Mouse (Mus musculus) granulocyte monocyte progenitor cell, adult 5-6 weeks (primary cell): ENCODE measurements at regions not wholly inside any gene's neighbourhood (a gene's known extent, or its start where the extent isn't known, plus 50 kb on each side); places are given as distances from the start of the nearest gene placed in this dataset.

Experiments used
- ATAC-seq: replicated peaks from 2 replicates; pipeline ENCODE4 v1.8.0; 2016; ENCODE audit warnings: mild to moderate bottlenecking, moderate TSS enrichment, inconsistent platforms; ENCODE audit not compliant: poor library complexity, severe bottlenecking

DNA sequence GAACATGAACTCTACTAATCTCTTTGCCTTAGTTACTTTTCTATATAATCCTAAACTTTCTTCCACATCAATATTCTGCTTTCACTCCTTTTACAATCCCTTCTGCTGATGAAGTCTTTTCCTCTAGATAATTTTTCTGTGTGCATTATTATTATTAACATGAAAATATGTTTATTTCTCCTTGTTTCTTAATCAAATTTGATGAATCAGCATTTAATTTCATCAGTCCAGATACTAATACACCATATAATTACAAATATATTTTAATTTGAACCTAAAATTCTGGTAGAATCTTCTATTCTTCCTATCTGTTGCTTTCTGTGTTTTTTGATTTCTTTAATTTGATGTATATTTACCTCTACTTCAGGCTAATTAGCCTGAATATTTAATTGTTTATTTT, 365.5 kb downstream of the Dcdc2c start:
- no peak for ATAC-seq

DNA sequence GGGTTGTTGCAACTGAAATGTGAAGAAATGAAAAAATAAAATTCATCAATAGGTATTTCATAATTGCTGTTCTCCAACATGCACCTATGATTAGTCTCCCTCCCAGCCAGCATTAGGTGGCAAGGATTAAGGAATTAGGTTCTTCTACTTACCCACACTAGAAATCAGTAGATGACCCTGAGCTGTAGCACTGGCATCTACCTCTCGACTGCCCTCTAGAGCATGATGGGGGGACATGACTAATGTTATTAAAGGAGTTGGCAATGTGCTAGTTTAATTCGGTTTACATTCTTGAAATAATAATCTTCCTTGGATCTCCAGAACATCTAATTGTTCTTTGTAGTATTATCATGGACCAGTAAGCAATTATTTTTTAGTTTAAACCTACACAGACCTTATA, 370.9 kb downstream of the Dcdc2c start:
- ATAC-seq = no peak

DNA sequence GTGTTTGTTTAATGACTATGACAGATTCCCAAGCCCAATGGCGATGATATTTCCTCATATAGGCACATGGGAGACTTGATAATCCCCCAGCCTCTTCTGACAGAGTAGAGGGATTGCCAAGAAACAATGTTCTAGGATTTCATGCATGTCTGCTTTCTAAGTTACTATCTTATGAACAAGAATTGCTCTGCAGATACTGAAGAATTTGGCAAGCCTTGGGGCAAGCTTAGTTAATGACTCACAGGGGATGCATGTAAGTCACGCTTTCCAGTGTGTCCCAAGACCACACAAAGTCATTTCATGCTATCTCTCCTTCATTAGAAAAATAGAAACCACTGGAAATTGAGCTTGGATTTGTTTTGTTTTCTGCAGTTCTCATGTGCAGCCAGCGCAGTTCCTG, 376.2 kb downstream of the Dcdc2c start:
- ATAC-seq = no peak

DNA sequence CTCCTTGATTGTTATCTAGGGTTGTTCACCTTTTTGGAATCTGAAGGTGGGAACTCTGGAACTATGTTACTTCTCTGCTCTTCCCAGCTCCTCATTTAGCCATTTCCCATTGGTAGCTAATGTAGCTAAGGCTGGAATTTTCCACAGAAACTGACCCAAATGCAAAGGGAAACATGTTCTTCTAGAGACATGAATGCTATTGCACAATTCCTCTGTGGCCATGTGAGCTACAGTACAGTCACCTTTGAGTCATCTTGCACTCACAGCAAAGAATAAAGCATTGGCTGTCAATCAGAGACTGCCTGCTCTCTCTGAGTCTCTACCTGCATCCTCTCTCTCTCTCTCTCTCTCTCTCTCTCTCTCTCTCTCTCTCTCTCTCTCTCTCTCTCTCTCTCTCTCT, 378.1 kb downstream of the Dcdc2c start:
- no peak for ATAC-seq

DNA sequence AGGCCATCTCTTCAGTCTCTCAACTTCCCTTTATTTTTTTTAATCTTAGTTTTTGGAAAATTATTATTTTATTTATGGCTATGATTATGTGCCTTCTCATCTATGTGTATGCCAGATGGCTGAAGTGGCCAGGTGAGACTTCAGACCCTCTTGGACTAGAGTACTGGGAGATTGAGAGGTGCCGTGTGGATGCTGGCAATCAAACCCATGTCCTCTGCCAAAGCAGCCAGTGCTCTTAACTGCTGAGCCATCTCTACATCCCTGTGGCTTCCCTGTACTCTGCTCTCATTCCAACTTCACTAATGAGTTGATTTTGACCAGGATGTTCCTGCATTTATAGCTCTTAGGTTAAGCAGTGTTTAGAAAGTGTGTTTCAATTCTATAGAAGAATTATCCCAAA, 393.4 kb downstream of the Dcdc2c start:
- ATAC-seq = no peak

DNA sequence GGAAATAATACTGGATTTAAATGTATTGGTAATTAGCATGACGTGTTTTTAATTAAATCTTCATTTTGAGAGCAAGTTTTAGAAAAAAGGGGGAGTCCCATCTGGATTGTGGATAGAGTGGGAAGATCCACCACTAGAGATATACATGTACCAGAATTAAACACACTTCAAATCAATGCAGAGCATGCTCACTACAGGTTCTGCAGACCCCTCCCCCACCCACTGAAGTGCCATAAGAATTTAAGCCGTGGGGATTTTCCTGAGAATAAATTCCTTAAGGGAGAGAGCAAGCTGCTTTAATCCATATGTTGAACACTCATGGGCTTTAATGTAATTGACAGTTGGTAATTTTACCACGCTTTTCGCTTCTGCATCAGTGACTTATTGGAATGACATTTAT, 401.4 kb downstream of the Dcdc2c start:
- no peak for ATAC-seq

DNA sequence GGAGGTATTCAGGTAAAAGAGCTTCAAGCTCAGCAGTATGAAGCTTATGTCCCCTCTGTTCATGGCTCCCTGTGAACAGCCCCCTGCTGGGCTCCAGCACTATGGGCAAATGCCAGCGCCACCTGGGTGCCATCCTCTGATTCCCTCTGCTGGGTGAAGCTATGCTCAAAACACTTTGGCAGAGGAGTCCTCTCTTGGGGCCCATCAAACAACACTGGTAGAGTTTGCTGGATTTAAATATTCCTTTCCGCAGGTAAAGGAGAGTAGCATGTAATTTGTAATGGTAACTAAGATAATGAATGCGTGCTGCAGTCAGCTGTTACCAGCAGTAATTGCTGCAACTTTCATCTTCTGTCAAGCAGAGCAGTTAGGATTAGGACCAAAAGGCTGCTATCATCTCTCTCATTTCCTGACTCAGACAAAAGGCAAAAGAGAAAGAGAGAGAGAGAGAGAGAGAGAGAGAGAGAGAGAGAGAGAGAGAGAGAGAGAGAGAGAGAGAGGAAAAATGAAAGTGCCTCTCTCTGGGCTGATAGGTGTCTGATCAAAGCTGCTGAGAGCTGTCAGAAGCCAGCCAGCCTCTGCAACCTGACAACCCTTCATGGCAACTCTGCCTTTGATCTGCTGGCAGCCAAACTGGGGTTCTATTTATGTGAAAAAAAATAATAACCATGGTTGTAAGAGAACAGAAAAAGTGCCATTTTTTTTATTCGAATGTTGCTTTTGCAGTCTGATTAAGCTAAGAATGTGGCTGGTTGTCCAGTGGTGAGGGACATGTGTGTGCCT, 416.2 kb downstream of the Dcdc2c start:
- ATAC-seq = no peak

DNA sequence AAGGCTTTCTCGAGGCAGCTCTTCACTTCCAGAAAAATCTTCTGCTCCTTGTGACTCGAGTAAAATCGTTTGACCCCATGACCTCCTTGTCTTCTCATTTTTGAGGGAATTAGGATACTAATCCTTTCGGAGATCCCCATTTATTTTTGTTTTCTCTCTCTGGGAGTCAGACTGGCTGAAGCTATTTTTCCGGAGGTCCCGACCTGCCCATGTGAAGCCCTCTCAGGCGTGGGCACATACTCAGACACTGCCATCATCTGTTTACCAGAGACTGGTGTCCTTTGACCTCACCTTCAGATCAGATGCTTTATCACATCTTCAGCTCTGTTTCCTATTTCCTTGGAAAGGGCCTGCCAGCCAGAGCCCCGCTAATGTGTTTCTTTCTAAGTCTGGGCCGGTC, 429.4 kb downstream of the Dcdc2c start:
- no peak for ATAC-seq

DNA sequence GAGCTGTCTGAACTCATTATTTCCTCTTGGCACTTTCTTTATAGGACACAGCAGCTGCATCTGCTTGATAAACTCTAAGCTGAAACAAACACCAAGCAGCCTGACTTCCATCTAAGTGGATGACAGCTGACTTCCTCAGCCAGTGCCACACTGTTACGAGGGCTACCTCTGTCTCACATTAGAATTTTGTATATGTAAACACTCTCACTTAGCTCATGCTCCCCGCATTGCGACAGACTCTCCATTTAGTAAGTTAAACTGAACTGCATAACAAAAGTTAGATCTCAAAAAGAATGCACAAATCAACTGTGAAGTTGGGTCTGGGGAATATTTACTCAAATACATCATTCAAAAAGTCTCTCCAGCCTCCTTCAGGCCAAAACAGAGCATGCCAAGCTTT, 432.1 kb downstream of the Dcdc2c start:
- no peak for ATAC-seq

DNA sequence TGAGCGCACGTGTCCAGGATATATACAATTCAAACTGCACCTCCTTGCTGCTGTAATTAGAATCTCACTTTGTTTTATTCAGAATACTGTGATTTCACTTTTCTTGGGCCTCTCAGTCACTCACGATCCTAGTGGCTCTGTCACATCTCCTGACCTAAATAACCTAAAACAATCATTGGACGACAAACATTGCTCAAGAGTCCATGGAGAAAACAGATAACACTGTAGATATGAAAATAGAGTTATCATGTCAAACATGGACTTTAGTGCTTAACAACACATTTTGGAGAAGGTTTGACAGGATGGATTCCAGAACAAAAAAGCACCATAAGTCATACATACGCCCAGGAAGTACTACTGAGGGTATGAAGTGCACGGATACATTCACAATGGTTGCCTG, 461.5 kb downstream of the Dcdc2c start:
- no peak for ATAC-seq

DNA sequence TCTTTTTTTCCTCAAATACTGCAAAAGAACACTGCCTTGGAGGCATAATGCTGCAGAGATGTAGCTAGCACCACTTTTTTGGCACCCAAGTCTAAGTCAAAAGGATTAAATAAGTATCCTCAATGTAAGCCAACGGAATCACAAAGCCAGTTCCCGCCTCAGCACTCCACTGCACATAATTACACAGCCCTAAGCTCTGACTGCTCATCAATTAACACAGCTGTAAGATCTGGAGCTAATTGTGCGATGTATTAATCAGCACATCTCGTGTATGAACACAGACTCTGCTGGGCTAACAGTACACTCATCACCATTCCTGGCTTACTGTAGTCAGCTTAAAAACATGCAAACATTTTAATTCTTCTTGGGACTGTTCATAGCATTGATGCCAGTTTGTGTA, 466.7 kb downstream of the Dcdc2c start:
- no peak for ATAC-seq

DNA sequence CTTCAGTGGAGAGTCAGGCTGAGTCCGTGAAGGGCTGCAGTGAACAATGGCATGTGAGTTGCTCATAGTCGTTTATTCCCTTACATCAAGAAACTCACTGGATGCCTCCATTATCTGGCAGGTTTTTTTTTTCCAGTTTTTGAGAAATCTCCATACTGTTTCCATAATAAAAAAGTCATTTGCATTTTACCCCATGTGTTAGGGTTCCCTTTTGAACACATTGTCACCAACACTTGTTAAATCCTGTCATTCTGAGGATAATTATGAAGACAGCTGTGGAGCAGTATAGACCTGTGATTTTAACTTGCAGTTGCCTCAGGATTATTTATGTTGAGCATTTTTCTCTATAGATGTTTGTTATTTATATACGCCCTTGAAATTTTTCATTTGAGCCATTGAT, 475.6 kb downstream of the Dcdc2c start:
- no peak for ATAC-seq

DNA sequence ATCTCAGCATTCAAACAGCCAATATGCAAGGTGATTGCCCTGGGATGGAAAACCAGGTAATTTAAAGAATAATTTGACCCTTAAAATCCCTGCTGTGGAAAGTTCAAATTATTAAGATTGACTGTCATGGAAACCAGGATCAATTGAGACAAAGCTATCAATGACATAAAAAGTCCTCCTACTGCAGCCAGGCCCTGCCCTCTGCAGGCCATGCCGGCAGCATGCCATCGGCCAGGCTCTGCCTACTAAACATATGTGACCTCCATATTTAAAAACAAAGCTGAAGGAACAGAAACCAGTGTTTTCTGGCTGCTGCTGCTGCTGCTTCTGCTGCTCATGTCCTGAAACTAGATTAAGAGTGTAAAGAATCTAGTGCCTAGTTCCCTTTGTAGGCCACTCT, 483.6 kb downstream of the Dcdc2c start:
- no peak for ATAC-seq

DNA sequence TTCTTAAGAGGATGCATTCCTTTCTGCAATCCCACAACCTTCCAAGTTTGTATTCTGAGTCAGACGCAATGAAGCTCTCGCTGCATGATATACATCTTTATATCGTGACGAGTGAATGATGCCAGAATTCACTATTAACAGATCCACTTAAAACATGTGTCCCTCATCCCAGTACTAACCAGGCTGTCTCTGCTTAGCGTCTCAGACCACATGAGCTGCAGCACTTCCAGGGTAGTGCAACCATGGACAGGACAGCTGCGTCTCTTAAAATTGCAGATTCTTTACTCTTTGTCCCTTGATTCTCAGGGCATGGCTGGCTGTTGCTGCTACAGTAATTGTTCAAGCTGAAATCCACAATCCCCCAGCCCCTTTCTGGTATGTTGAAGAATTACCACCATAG, 491.9 kb downstream of the Dcdc2c start:
- ATAC-seq = no peak

DNA sequence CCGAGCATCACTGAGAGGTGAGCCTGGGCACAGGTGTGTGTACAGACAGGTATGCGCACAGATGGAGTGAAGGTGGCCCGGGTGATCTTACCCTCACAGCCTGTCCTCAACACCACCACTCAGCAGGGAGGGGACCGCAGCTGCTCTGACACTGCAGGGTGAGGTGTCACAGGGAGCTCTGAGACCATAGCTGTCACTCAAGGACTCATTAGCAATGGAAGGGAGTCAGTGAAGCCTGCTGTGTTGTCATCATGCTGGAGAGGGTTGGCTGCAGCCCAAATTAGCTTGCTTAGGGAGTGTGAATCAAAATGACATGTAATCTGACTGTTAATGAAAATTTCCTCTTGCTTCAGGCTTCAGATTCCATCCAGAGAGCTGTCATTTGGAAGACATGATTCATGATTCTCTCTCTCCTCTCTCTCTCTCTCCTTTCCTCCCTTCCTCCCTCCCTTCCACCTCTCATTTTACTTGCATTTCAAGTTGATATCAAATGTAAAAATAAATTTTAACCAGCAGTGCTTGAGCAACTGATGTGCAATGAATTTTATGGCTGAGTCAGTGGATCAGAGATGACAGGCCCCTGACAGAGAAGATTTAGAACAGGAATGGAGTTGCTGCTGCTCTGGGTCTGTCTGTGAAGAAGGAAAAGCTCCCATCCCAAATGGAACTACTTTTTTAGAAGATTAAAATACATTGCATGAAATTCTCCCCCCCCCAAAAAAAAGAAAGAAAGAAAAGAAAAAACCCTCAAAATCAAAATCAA, 496.5 kb downstream of the Dcdc2c start:
- ATAC-seq = no peak

DNA sequence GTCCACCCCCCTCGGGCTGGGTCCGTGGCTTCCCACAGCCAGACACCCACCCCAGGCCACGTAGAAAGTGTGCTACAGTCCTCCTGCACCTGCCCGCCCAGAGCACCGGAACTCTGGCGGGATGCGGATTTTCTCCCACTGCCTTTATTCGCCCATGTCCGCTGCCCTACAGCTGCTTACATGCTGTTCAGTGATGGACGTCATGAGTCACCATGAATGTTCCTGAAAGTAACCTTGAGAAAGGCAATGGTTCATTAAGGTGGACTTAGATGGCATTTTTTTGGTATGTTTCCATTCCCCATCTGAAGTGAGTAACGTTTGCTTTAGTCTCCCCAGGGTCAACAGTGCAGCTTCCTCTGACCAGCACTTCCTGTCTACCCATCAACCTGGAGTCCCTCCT, 497.8 kb downstream of the Dcdc2c start:
- ATAC-seq = no peak

DNA sequence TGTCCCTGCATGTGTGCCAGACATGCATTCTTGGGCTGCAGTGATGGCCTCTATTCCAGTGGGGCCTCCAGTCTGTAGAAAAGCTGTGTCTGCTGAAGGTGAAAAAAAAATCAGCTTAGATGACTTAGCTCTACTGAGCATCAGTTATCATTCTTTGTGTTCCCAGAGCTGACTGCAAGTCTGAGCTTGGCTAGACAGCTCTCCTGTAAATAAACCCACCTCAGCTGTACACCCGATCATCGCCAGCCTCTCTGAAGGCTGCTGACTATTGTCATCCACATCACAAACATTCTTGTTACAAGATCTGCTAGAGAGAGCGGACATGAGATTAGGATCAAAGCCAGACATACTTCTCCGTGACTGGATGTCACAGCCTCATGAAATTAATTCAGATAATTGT, 504.2 kb downstream of the Dcdc2c start:
- ATAC-seq = no peak

DNA sequence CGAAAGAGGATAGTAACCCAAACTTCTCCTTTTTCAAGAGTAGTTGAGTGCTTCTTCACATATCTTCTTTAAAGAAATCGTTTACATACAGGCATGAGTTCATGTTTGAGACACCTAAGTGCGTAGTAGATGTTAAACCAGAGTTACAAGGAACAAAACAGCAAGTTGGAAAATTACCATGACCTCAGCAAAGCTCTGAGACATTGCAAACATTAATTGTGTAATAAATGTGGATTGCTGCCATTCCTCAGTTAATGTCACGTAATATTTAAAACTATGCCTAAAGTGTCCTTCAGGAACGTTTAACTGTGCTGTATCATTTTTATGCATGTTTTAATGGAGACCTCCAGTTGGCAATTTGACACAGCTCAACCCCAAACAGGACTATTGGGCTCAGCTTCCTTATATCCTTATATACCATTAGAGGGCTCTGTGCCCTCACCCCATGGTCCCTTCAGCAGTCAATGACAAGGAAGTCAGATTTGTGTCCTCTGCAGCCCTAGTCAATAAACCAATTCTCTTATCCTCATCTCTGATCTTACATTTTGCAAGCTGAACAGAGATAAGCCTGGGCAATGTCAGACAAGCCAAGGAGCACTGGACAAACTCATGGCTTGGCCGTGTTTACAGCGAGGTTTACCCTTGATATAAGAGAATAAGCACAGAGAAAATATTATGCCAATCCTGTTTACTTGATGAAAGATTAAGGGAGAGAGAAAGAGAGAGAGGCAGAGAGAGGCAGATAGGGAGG, 513.9 kb downstream of the Dcdc2c start:
- no peak for ATAC-seq

DNA sequence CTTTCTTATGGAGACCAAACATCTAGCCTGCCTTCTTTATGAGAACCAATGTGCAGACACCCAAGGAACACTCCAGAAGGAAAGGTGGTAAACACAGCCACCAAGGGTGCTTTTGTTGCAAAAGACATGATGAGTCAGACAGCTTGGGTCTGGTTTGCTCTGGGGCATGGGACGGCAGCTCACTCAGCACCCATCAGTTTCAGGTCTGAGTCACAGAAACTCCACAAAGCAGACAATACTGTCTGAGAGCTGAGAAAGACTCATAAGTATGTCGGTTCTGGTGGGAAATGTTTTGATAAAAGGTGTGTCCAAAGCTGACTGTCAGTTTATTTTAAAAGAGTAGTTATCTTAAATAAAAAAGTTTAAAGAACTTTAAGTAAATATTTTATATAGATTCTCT, 553.0 kb downstream of the Dcdc2c start:
- ATAC-seq = no peak

DNA sequence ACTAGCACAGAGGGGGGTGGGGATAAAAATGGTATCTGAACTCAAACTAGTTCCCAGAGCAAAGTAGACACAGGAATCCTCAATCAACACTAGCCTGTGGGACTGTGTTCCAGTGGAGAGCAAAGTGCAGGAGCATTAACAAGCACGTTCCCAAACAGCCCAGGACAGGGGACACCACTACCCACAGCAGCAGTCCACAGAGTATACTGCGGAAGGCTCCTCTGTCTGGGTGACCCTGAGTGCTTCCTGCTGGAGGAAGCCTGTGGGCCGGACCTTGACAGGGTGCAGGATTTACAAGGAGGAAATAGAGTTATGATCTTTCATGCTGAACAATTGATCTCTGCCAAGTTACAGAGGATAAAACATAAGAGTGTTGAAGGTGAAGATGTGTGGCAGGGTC, 560.0 kb downstream of the Dcdc2c start:
- ATAC-seq = no peak

DNA sequence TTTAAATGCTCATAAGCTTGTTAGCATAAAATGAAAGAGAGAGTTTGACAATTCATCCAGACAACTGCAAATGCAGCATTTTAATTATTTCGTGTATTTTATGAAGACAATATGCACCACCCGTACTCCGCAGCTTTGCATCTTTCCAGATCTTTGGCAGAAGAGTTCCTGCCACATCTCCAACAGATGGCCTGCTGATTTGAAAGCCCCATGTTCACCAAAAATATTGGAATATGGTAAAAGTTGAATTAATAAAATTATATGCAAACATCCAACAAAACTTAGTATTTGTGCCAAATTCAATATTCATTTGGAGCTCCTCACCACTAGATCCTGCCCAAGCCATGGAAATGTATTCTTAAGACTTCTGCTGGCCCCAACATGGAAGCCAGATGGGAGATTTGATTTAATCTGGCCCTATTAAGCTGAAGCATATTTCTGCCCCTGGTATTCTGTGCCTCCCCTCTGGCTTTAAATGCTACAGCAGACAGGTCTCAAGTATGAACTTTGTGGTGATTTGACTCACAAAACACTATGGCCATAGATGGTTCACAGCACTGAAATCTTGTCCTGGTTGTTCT, 567.8 kb downstream of the Dcdc2c start:
- ATAC-seq = no peak
